Mouse (Mus musculus) liver, postnatal 0 days (tissue): ENCODE measurements around the gene Alkal2.

Source experiments
- CTCF ChIP-seq: sonication (generic); IDR thresholded peaks from 2 replicates; pipeline ENCODE4 v1.5.1; 2016; ENCODE audit warnings: antibody characterized with exemption, low read depth
- EP300 ChIP-seq: IDR thresholded peaks from 2 replicates; pipeline ENCODE4 v1.6.1; 2016; ENCODE audit warnings: antibody characterized with exemption, low read depth, mild to moderate bottlenecking

- TF ChIP-seq CTCF (no peak), EP300 (no peak)
Measured at GRCm38 (mm10) chr12:30911261-30912047, 27.3 kb downstream of the Alkal2 start, which contains the start of the genes Acp1 and Sh3yl1.
